19 mouse cellular contexts compared by ENCODE assay signal in genomic region chr11:23740895-23741294, GRCm38 (mm10).
"Had no signal": no experiment of that assay in that cellular context is flagged by ENCODE, and none has a peak within 500 bp of the region (broad histone marks: within the 10 kb centered on the region; RNA-seq: fewer than 3 reads in every experiment).

No protein-coding gene starts in this region.

- H3K4me3 ChIP-seq: kidney, embryonic 15.5 days; left cerebral cortex, adult 2 months; limb, embryonic 12.5 days; limb, embryonic 15.5 days; megakaryocyte, embryonic 14.5 days had no signal

- H3K9me3 ChIP-seq: kidney, embryonic 15.5 days; limb, embryonic 12.5 days; limb, embryonic 15.5 days; megakaryocyte, embryonic 14.5 days had no signal

- ATAC-seq: intestine, postnatal 0 days had no signal

- H3K4me2 ChIP-seq: kidney, embryonic 15.5 days; limb, embryonic 12.5 days; limb, embryonic 15.5 days; midbrain, embryonic 11.5 days had no signal

- H3K27ac ChIP-seq: kidney, embryonic 15.5 days; left cerebral cortex, adult 2 months; limb, embryonic 12.5 days; limb, embryonic 15.5 days; macrophage; stomach, postnatal 0 days had no signal

- DNase-seq: kidney, adult 2 months; kidney, postnatal 10 days; kidney, postnatal 36 days; layer of hippocampus, postnatal 36 days; left cerebral cortex, postnatal 4 days; lung, adult 2 months; lung, postnatal 14 days; midbrain, embryonic 14.5 days; right cerebral cortex, postnatal 4 days; thymus, postnatal 25 days had no signal

- H3K27me3 ChIP-seq: kidney, embryonic 15.5 days; limb, embryonic 12.5 days; limb, embryonic 15.5 days; megakaryocyte, embryonic 14.5 days had no signal

- H3K4me1 ChIP-seq: kidney, embryonic 15.5 days; limb, embryonic 12.5 days; limb, embryonic 15.5 days had no signal

- H3K9ac ChIP-seq: kidney, embryonic 15.5 days; limb, embryonic 12.5 days; limb, embryonic 15.5 days had no signal
